ENCODE assay signal across 9 mouse cellular contexts in the genomic region with DNA sequence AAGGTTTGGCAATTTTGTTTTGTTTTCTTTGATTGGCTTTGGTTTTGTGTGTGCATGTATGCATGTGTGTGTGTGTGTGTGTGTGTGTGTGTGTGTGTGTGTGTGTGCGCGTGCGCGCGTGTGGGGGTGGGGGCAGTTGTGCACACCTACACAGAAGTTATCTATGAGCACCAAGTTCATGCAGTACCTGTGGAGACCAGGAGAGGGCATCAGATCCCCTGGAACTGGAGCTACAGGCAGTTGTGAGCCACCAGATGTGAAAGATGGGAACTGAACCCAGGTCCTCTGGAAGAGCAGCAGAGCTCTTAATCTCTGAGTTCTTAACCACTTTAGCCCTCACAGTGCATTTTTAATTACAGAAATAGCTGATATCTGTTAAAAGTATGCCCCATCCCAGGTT. TPM values are rescaled to one million over a fixed set of nuclear protein-coding genes. Genes with fewer than 3 reads are reported as not detected.
DNase-seq lines count a peak whose midpoint lies in the region; ATAC-seq and TF ChIP-seq lines count a peak whose summit lies in the region.
"Had no signal": no experiment of that assay in that cellular context is flagged by ENCODE, and none has a peak within 500 bp of the region (broad histone marks: within the 10 kb centered on the region; RNA-seq: fewer than 3 reads in every experiment).

No protein-coding gene starts in this region.

- ATAC-seq in hindbrain, postnatal 0 days, result no peak
- peak; percentile 83 for ATAC-seq in megakaryocyte progenitor cell, adult 5-6 weeks (replicated peaks; ENCODE audit: poor library complexity)
- no peak for ATAC-seq in forebrain, embryonic 15.5 days (replicated peaks)

- in situ Hi-C loops in CH12.LX (cut with MboI; ENCODE audit: low pct_ligation_motif_present, low pct_unique_long_range_greater_than_20kb, low sequenced_read_pairs), result no loop called here

- no peak overlapping the region for H3K4me3 ChIP-seq in hindbrain, postnatal 0 days (ENCODE audit: low read length)
- H3K4me3 ChIP-seq in hindbrain, embryonic 10.5 days, result no peak overlapping the region
- no peak overlapping the region for H3K4me3 ChIP-seq in CH12.LX (replicated peaks in 1 of 3; ENCODE audit: low read depth in 2 of 3, low read length in 2 of 3, poor library complexity in 1 of 3)
- H3K4me3 ChIP-seq in forebrain, embryonic 15.5 days, result no peak overlapping the region
- H3K4me3 ChIP-seq: liver, embryonic 15.5 days had no signal

- H3K4me2 ChIP-seq in hindbrain, postnatal 0 days (ENCODE audit: low read depth, low read length), result no peak overlapping the region
- H3K4me2 ChIP-seq in CH12.LX (ENCODE audit: insufficient read depth, low read depth, poor library complexity, severe bottlenecking), result no peak overlapping the region
- no peak overlapping the region for H3K4me2 ChIP-seq in forebrain, embryonic 15.5 days (replicated peaks)
- H3K4me2 ChIP-seq: liver, embryonic 15.5 days had no signal

- WGBS in hindbrain, postnatal 0 days, result 97% methylated on average over 5 of the region's 5 CpGs
- WGBS in hindbrain, embryonic 10.5 days, result 93% methylated on average over 5 of the region's 5 CpGs
- WGBS in forebrain, embryonic 15.5 days, result 96% methylated on average over 5 of the region's 5 CpGs

- dilution Hi-C loops in CH12.LX (cut with MboI; ENCODE audit: extremely low pct_ligation_motif_present, extremely low pct_unique_long_range_greater_than_20kb, low sequenced_read_pairs), result no loop called here

- H3K79me2 ChIP-seq in CH12.LX (replicated peaks; ENCODE audit: control insufficient read depth, extremely low read depth, insufficient read depth, poor library complexity, severe bottlenecking), result no peaks in the 10 kb centered on the region

- no peaks in the 10 kb centered on the region for H3K9me3 ChIP-seq in hindbrain, postnatal 0 days (ENCODE audit: low read length)
- H3K9me3 ChIP-seq in hindbrain, embryonic 10.5 days, result 0 out of 2 replicates have a peak, but pooled peaks cover 4% of the 10 kb centered on the region
- H3K9me3 ChIP-seq in CH12.LX (replicated peaks; ENCODE audit: low read length), result peaks cover 9% of the 10 kb centered on the region
- no peaks in the 10 kb centered on the region for H3K9me3 ChIP-seq in forebrain, embryonic 15.5 days
- H3K9me3 ChIP-seq: liver, embryonic 15.5 days had no signal

- no peak for TF ChIP-seq POLR2A in CH12.LX (IDR thresholded peaks at IDR 0.05; ENCODE audit: low read depth, low read length)
- TF ChIP-seq POLR2A in brain, embryonic 14.5 days (IDR thresholded peaks at IDR 0.05; ENCODE audit: borderline replicate concordance, extremely low read depth, insufficient read depth, insufficient read length, poor library complexity, severe bottlenecking), result no peak

- DNase-seq in hindbrain, postnatal 0 days (ENCODE audit: low spot score), result no peak
- no peak for DNase-seq in hindbrain, embryonic 10.5 days (ENCODE audit: low spot score)
- peak; percentile 37 for DNase-seq in CH12.LX (ENCODE audit: extremely low read depth)
- no peak for DNase-seq in brain, embryonic 14.5 days (ENCODE audit: low read depth)
- DNase-seq in right cerebral cortex, adult 2 months (ENCODE audit: low spot score in 2 of 2), result no peak
- DNase-seq in frontal cortex, postnatal 25 days (ENCODE audit: low spot score in 2 of 2), result no peak

- no peaks in the 10 kb centered on the region for H3K36me3 ChIP-seq in hindbrain, postnatal 0 days (ENCODE audit: insufficient read depth, low read length)
- no peaks in the 10 kb centered on the region for H3K36me3 ChIP-seq in hindbrain, embryonic 10.5 days
- H3K36me3 ChIP-seq in CH12.LX (replicated peaks in 1 of 2; ENCODE audit: control insufficient read depth in 1 of 2, insufficient read depth in 1 of 2, low read length in 1 of 2), result no peaks in the 10 kb centered on the region
- no peaks in the 10 kb centered on the region for H3K36me3 ChIP-seq in forebrain, embryonic 15.5 days
- H3K36me3 ChIP-seq: liver, embryonic 15.5 days had no signal

- H3K9ac ChIP-seq in hindbrain, postnatal 0 days (replicated peaks; ENCODE audit: low read length), result no peak overlapping the region
- no peak overlapping the region for H3K9ac ChIP-seq in CH12.LX (ENCODE audit: insufficient read depth, low read depth)
- no peak overlapping the region for H3K9ac ChIP-seq in forebrain, embryonic 15.5 days (replicated peaks)
- H3K9ac ChIP-seq: liver, embryonic 15.5 days had no signal

- no peaks in the 10 kb centered on the region for H3K4me1 ChIP-seq in hindbrain, postnatal 0 days (ENCODE audit: insufficient read depth, low read length)
- peaks cover 4% of the 10 kb centered on the region; the same call in 1 of the 2 replicates for H3K4me1 ChIP-seq in hindbrain, embryonic 10.5 days (replicated peaks)
- H3K4me1 ChIP-seq in CH12.LX (ENCODE audit: control insufficient read depth in 1 of 2, insufficient read depth in 2 of 2), result peaks cover 0 to 5% of the 10 kb centered on the region in 2 experiments; a peak in 2 of 4 replicates
- no peaks in the 10 kb centered on the region for H3K4me1 ChIP-seq in forebrain, embryonic 15.5 days
- H3K4me1 ChIP-seq: liver, embryonic 15.5 days had no signal

- H3K27me3 ChIP-seq in hindbrain, postnatal 0 days (ENCODE audit: insufficient read depth, low read length), result 0 out of 2 replicates have a peak, but pooled peaks cover 4% of the 10 kb centered on the region
- no peaks in the 10 kb centered on the region for H3K27me3 ChIP-seq in hindbrain, embryonic 10.5 days (ENCODE audit: insufficient read depth, poor library complexity, severe bottlenecking)
- peaks cover 43% of the 10 kb centered on the region for H3K27me3 ChIP-seq in CH12.LX (replicated peaks)
- no peaks in the 10 kb centered on the region for H3K27me3 ChIP-seq in forebrain, embryonic 15.5 days
- H3K27me3 ChIP-seq: liver, embryonic 15.5 days had no signal

- TF ChIP-seq EP300 in CH12.LX (IDR thresholded peaks at IDR 0.05; ENCODE audit: low read length), result no peak

- TF ChIP-seq RAD21 in CH12.LX (IDR thresholded peaks at IDR 0.05; ENCODE audit: low read depth, low read length), result peak; percentile 31

- no peak overlapping the region for H3K27ac ChIP-seq in hindbrain, postnatal 0 days
- no peak overlapping the region for H3K27ac ChIP-seq in hindbrain, embryonic 10.5 days
- H3K27ac ChIP-seq in CH12.LX (ENCODE audit: insufficient read depth, low read depth), result no peak overlapping the region
- no peak overlapping the region for H3K27ac ChIP-seq in forebrain, embryonic 15.5 days (replicated peaks)
- H3K27ac ChIP-seq: liver, embryonic 15.5 days had no signal

- peak; percentile 44; the same call in 1 of the 2 replicates for TF ChIP-seq CTCF in hindbrain, postnatal 0 days (IDR thresholded peaks at IDR 0.05; ENCODE audit: low read depth)
- TF ChIP-seq CTCF in CH12.LX (conservative IDR thresholded peaks at IDR 0.05 in 1 of 2, IDR thresholded peaks at IDR 0.05 in 1 of 2; ENCODE audit: low read depth in 2 of 2, low read length in 2 of 2), result peak; percentile 18 to 44; a peak in 2 of 4 replicates
- peak; percentile 33; the same call in 1 of the 2 replicates for TF ChIP-seq CTCF in brain, embryonic 14.5 days (IDR thresholded peaks at IDR 0.05; ENCODE audit: borderline replicate concordance, extremely low read depth, insufficient read depth, insufficient read length)

TF ChIP-seq in CH12.LX, 34 proteins besides CTCF, POLR2A, EP300 and RAD21:
- no peak for TF ChIP-seq NRF1 (IDR thresholded peaks at IDR 0.05; ENCODE audit: low read depth, low read length)
- TF ChIP-seq MAZ (IDR thresholded peaks at IDR 0.05; ENCODE audit: low read depth, low read length), result no peak
- TF ChIP-seq MXI1 (IDR thresholded peaks at IDR 0.05; ENCODE audit: low read depth, low read length), result no peak
- no peak for TF ChIP-seq IRF4 (IDR thresholded peaks at IDR 0.05; ENCODE audit: low read depth, low read length)
- TF ChIP-seq SMC3 (IDR thresholded peaks at IDR 0.05; ENCODE audit: low read depth, low read length), result peak; percentile 50
- TF ChIP-seq CHD2 (IDR thresholded peaks at IDR 0.05; ENCODE audit: low read length), result no peak
TF ChIP-seq in CH12.LX: peak in this region for 1.

RNA-seq across cellular contexts. Expression of gene Mafb, which starts 47.1 kb away (rescaled TPM):
- total RNA-seq in hindbrain, postnatal 0 days (2014; rRNA removed), result 12.4 and 19.4 TPM in 2 replicates
- polyA plus RNA-seq in hindbrain, postnatal 0 days (2015; fragmentation: Nextera tagmentation; extraction: Ambion mirVana), result 13.9 and 14.6 TPM in 2 replicates
- 14.5 and 16.9 TPM in 2 replicates for polyA plus RNA-seq in hindbrain, embryonic 10.5 days (2016; fragmentation: Nextera tagmentation; extraction: Ambion mirVana)
- total RNA-seq in CH12.LX (2012; rRNA removed), result 0.04 TPM in 1 of 2 replicates, not detected in the other
- 0.08 and 0.17 TPM in 2 replicates for total RNA-seq in CH12.LX (2014; rRNA removed)
- 0.33 and 0.47 TPM in 2 replicates for polyA plus RNA-seq in CH12.LX (2012; ENCODE audit: insufficient read length, low read depth)
- polyA plus RNA-seq in brain, embryonic 14.5 days (2012; rRNA removed), result 6.5 and 16.2 TPM in 2 replicates
- 0.39 and 0.83 TPM in 2 replicates for total RNA-seq in megakaryocyte progenitor cell, adult 5-6 weeks (2015)
- total RNA-seq in megakaryocyte progenitor cell, adult 5-6 weeks (2017), result 0.08 and 0.14 TPM in 2 replicates
- 13.5 and 16.2 TPM in 2 replicates for polyA plus RNA-seq in forebrain, embryonic 15.5 days (2015; fragmentation: Nextera tagmentation; extraction: Ambion mirVana)
